Mouse (Mus musculus) stomach, postnatal 0 days (tissue): ENCODE results near the gene Vps35l.

Experiments
- CTCF ChIP-seq: IDR thresholded peaks from 2 replicates; pipeline ENCODE4 v1.5.1; 2016; ENCODE audit warnings: antibody characterized with exemption, low read depth, mild to moderate bottlenecking, moderate library complexity
- EP300 ChIP-seq: optimal IDR thresholded peaks from 2 replicates; pipeline ENCODE3; 2016; ENCODE audit warnings: antibody characterized with exemption

GRCm38 (mm10) chr7:118773027-118773426 is 33.0 kb downstream of the Vps35l start:
- TF ChIP-seq CTCF = no peak
- TF ChIP-seq EP300 = no peak
